Mouse (Mus musculus) cortical plate, adult 2 months (tissue): ENCODE results near the gene Higd1a. TPM values are rescaled to one million over a fixed set of nuclear protein-coding genes. Genes with fewer than 3 reads are reported as not detected.

ENCODE experiments used
- H3K27ac ChIP-seq: fragments of 200-500 bp; 2 replicates; pipeline ENCODE4 v1.5.1; 2012; ENCODE audit warnings: low read length, control low read depth, inconsistent platforms; ENCODE audit not compliant: insufficient read depth
- H3K4me1 ChIP-seq: fragments of 200-500 bp; 2 replicates; pipeline ENCODE4 v1.6.1; 2011; ENCODE audit warnings: low read length; ENCODE audit not compliant: control insufficient read depth, insufficient read depth
- H3K4me3 ChIP-seq: fragments of 200-500 bp; 2 replicates; pipeline ENCODE4 v1.5.1; 2011; ENCODE audit warnings: mild to moderate bottlenecking, low read length, control low read depth; ENCODE audit not compliant: insufficient read depth
- CTCF ChIP-seq: fragments of 200-500 bp; IDR thresholded peaks from 2 replicates; pipeline ENCODE4 v1.5.1; 2011; ENCODE audit warnings: mild to moderate bottlenecking, control low read depth, low read length; ENCODE audit not compliant: insufficient read depth; ENCODE audit errors: extremely low read depth
- POLR2A ChIP-seq: fragments of 200-500 bp; IDR thresholded peaks from 2 replicates; pipeline ENCODE4 v1.6.1; 2011; ENCODE audit warnings: mild to moderate bottlenecking, low read length, control low read depth; ENCODE audit not compliant: insufficient read depth; ENCODE audit errors: extremely low read depth
- polyA plus RNA-seq: library from polyadenylated mRNA; depleted of rRNA; stranded (reverse); fragments of >200 nt; gene quantifications from 2 replicates; pipeline ENCODE4 v1.2.3, GENCODE M21; 2012

Gene Higd1a
- polyA plus RNA-seq, 1 experiment = 97.6 TPM

- H3K4me1 ChIP-seq = no peaks in the 10 kb centered on the region
- no peak overlapping the region for H3K4me3 ChIP-seq
- no peak for TF ChIP-seq CTCF
- TF ChIP-seq POLR2A = no peak
- no peak overlapping the region for H3K27ac ChIP-seq
Measured at GRCm38 (mm10) chr9:121842914-121843313, 15.2 kb downstream of the Higd1a start.

- no peak for TF ChIP-seq CTCF
- no peak for TF ChIP-seq POLR2A
- H3K27ac ChIP-seq = no peak overlapping the region
- H3K4me1 ChIP-seq = no peaks in the 10 kb centered on the region
- H3K4me3 ChIP-seq = peak overlapping the region; percentile 37
Measured at GRCm38 (mm10) chr9:121839622-121839965, 18.6 kb downstream of the Higd1a start.

GRCm38 (mm10) chr9:121838829-121839621 is 19.1 kb downstream of the Higd1a start, which contains the start of gene Ccdc13:
TSS of gene Ccdc13 (minus strand) at chr9:121839461.
- Histone ChIP-seq H3K4me1 (no peaks in the 10 kb centered on the region), H3K4me3 (peak within 1 kb of the TSS; percentile 37), H3K27ac (no peak within 1 kb of the TSS)
- no peak for TF ChIP-seq CTCF
- TF ChIP-seq POLR2A = 0 out of 2 replicates have a peak, but pooled peaks have one; percentile 31

- TF ChIP-seq CTCF = no peak
- TF ChIP-seq POLR2A = no peak
Measured at GRCm38 (mm10) chr9:121838008-121838407, 20.2 kb downstream of the Higd1a start.

GRCm38 (mm10) chr9:121833825-121834224 is 24.3 kb downstream of the Higd1a start:
- TF ChIP-seq CTCF (no peak), POLR2A (no peak)
- Histone ChIP-seq H3K4me1 (no peaks in the 10 kb centered on the region), H3K4me3 (no peak overlapping the region), H3K27ac (no peak overlapping the region)

More at GRCm38 (mm10) chr9:121838008-121838407, 20.2 kb downstream of the Higd1a start:
- no peak overlapping the region for H3K27ac ChIP-seq
- no peaks in the 10 kb centered on the region for H3K4me1 ChIP-seq
- no peak overlapping the region for H3K4me3 ChIP-seq

GRCm38 (mm10) chr9:121830956-121831293 is 27.2 kb downstream of the Higd1a start:
- TF ChIP-seq CTCF (peak; percentile 79), POLR2A (no peak)
- Histone ChIP-seq H3K4me1 (peaks cover 8% of the 10 kb centered on the region), H3K4me3 (no peak overlapping the region), H3K27ac (no peak overlapping the region)

- TF ChIP-seq POLR2A (no peak), CTCF (peak; percentile 62)
- no peak overlapping the region for H3K4me3 ChIP-seq
- peaks cover 10% of the 10 kb centered on the region for H3K4me1 ChIP-seq
- no peak overlapping the region for H3K27ac ChIP-seq
Measured at GRCm38 (mm10) chr9:121830243-121830955, 27.8 kb downstream of the Higd1a start.

GRCm38 (mm10) chr9:121829270-121829992 is 28.7 kb downstream of the Higd1a start:
- no peak overlapping the region for H3K27ac ChIP-seq
- peaks cover 10% of the 10 kb centered on the region for H3K4me1 ChIP-seq
- no peak overlapping the region for H3K4me3 ChIP-seq
- TF ChIP-seq POLR2A (no peak), CTCF (no peak)

- Histone ChIP-seq H3K27ac (no peak overlapping the region), H3K4me1 (peaks cover 10% of the 10 kb centered on the region)
- TF ChIP-seq POLR2A (no peak), CTCF (no peak)
Measured at GRCm38 (mm10) chr9:121828314-121828713, 29.8 kb downstream of the Higd1a start.

More at GRCm38 (mm10) chr9:121828314-121828713, 29.8 kb downstream of the Higd1a start:
- H3K4me3 ChIP-seq = no peak overlapping the region
